Mouse (Mus musculus) gonadal fat pad, adult 2 months (tissue): Measurements from ENCODE around the gene Olfr1418. TPM values are rescaled to one million over a fixed set of nuclear protein-coding genes. Genes with fewer than 3 reads are reported as not detected.

ENCODE experiments used
- DNase-seq: peaks from one replicate; pipeline ENCODE4 v3.0.0-alpha.2; 2012; ENCODE audit warnings: low read depth
- polyA plus RNA-seq: library from polyadenylated mRNA; depleted of rRNA; stranded (reverse); fragments of >200 nt; gene quantifications from 2 replicates; pipeline ENCODE4 v1.2.3, GENCODE M21; 2012; rRNA removed

Gene Olfr1418
- polyA plus RNA-seq, 1 experiment = not detected

- DNase-seq = no peak
Measured at GRCm38 (mm10) chr19:11810856-11811255, 50.0 kb downstream of the Olfr1418 start.

GRCm38 (mm10) chr19:11810003-11810758 lies 50.7 kb downstream of the Olfr1418 start:
- DNase-seq = no peak

DNA sequence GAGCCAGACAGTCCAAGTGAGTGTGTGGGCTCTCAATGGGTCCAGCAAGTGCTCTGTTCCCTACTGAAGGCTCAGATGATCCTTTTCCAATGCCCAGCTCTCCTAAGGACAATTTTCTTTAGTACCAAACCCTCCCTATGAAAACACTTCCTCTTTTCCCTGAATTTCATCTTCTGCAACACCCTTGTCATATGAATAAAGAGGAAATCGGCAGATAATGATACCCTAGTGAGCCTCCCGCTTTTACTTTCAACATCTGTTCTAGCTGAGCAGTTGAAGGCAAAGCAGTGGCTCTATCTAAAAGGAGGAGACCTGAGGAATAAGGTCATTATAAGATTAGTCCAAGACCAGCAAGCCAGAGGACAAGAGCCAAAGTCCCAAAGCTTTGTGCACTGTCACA lies 52.4 kb downstream of the Olfr1418 start:
- DNase-seq = no peak

GRCm38 (mm10) chr19:11807822-11808221 lies 53.0 kb downstream of the Olfr1418 start:
- no peak for DNase-seq

GRCm38 (mm10) chr19:11807251-11807650 lies 53.6 kb downstream of the Olfr1418 start:
- DNase-seq = no peak

GRCm38 (mm10) chr19:11804423-11804822 lies 56.4 kb downstream of the Olfr1418 start:
- DNase-seq = no peak

Other genes starting within 250 kb of the Olfr1418 start
- not detected in 2 replicates for gene Ms4a2, start 237.3 kb downstream of the Olfr1418 start, polyA plus RNA-seq
- gene Ms4a3, start 220.2 kb downstream of the Olfr1418 start, polyA plus RNA-seq = not detected in 2 replicates
- not detected in 2 replicates for gene Oosp2, start 200.5 kb downstream of the Olfr1418 start, polyA plus RNA-seq
- not detected in 2 replicates for gene Oosp1, start 169.9 kb downstream of the Olfr1418 start, polyA plus RNA-seq
- gene Oosp3, start 164.0 kb downstream of the Olfr1418 start, polyA plus RNA-seq = not detected in 2 replicates
- gene Gif, start 113.5 kb downstream of the Olfr1418 start, polyA plus RNA-seq = not detected in 2 replicates
- gene Mrpl16, start 90.7 kb downstream of the Olfr1418 start, polyA plus RNA-seq = 16.9 and 17.4 TPM in 2 replicates
- gene Stx3, start 41.7 kb downstream of the Olfr1418 start, polyA plus RNA-seq = 11.5 and 15.0 TPM in 2 replicates
- gene Olfr1417, start 21.8 kb downstream of the Olfr1418 start, polyA plus RNA-seq = not detected in 2 replicates
- gene Olfr1419, start 14.0 kb upstream of the Olfr1418 start, polyA plus RNA-seq = not detected in 2 replicates
- gene Olfr1420, start 25.5 kb upstream of the Olfr1418 start, polyA plus RNA-seq = not detected in 2 replicates
- gene Patl1, start 51.3 kb upstream of the Olfr1418 start, polyA plus RNA-seq = 10.4 and 14.2 TPM in 2 replicates
- 29.8 and 33.9 TPM in 2 replicates for gene Osbp, start 104.9 kb upstream of the Olfr1418 start, polyA plus RNA-seq
- gene Olfr1423, start 180.3 kb upstream of the Olfr1418 start, polyA plus RNA-seq = not detected in 2 replicates
- not detected in 2 replicates for gene Olfr1424, start 201.6 kb upstream of the Olfr1418 start, polyA plus RNA-seq
- gene Olfr1425, start 216.7 kb upstream of the Olfr1418 start, polyA plus RNA-seq = not detected in 2 replicates
- not detected in 2 replicates for gene Olfr1426, start 230.9 kb upstream of the Olfr1418 start, polyA plus RNA-seq
- not detected in 2 replicates for gene Olfr1427, start 242.3 kb upstream of the Olfr1418 start, polyA plus RNA-seq